Mouse (Mus musculus) myocyte (in vitro differentiated cells): ENCODE measurements around the gene Hspb8. TPM values are rescaled to one million over a fixed set of nuclear protein-coding genes. Genes with fewer than 3 reads are reported as not detected.

Experiments
- H3K27me3 ChIP-seq: one replicate; pipeline ENCODE4 v1.6.1; 2011; ENCODE audit not compliant: control insufficient read depth, insufficient read depth, insufficient read length
- H3K36me3 ChIP-seq: one replicate; pipeline ENCODE4 v1.6.1; 2011; ENCODE audit not compliant: control insufficient read depth, insufficient read depth
- H3K4me2 ChIP-seq: one replicate; pipeline ENCODE4 v1.6.1; 2011; ENCODE audit warnings: low read depth, control low read depth
- H3K4me3 ChIP-seq: one replicate; pipeline ENCODE4 v1.5.1; 2011; ENCODE audit warnings: mild to moderate bottlenecking, control low read depth, moderate library complexity
- H3K79me2 ChIP-seq: one replicate; pipeline ENCODE4 v1.6.1; 2011; ENCODE audit not compliant: control insufficient read depth, insufficient read depth
- H3ac ChIP-seq: one replicate; pipeline ENCODE4 v1.6.1; 2011; ENCODE audit not compliant: control insufficient read depth, insufficient read length
- CEBPB ChIP-seq: IDR thresholded peaks from 2 replicates; pipeline ENCODE4 v1.6.1; 2011; ENCODE audit warnings: mild to moderate bottlenecking, moderate library complexity; ENCODE audit not compliant: poor library complexity, insufficient read depth, severe bottlenecking
- E2F4 ChIP-seq: IDR thresholded peaks from one replicate; pipeline ENCODE4 v1.6.1; 2011; ENCODE audit warnings: mild to moderate bottlenecking, control low read depth, moderate library complexity; ENCODE audit not compliant: insufficient read depth
- MAX ChIP-seq: IDR thresholded peaks from one replicate; pipeline ENCODE4 v1.6.1; 2011; ENCODE audit warnings: low read depth, mild to moderate bottlenecking, control low read depth
- MYOD1 ChIP-seq, 3 experiments: IDR thresholded peaks; one replicate each; pipeline ENCODE4 v1.6.1; 2011; ENCODE audit warnings: control low read depth in 2 of 3, low read depth in 2 of 3, mild to moderate bottlenecking in 2 of 3, moderate library complexity in 1 of 3; ENCODE audit not compliant: insufficient read length in 2 of 3, control insufficient read depth in 1 of 3
- MYOG ChIP-seq, 3 experiments: IDR thresholded peaks; one replicate each; pipeline ENCODE4 v1.6.1; 2011; ENCODE audit warnings: control low read depth in 2 of 3, low read depth in 2 of 3, mild to moderate bottlenecking in 2 of 3; ENCODE audit not compliant: insufficient read length in 2 of 3, control insufficient read depth in 1 of 3, insufficient read depth in 1 of 3
- POLR2A ChIP-seq: IDR thresholded peaks from one replicate; pipeline ENCODE4 v1.6.1; 2011; ENCODE audit warnings: low read depth, mild to moderate bottlenecking, control low read depth, moderate library complexity; ENCODE audit not compliant: insufficient read length
- POLR2AphosphoS2 ChIP-seq: IDR thresholded peaks from one replicate; pipeline ENCODE4 v1.6.1; 2011; ENCODE audit warnings: low read depth, control low read depth; ENCODE audit not compliant: insufficient read length
- REST ChIP-seq: IDR thresholded peaks from one replicate; pipeline ENCODE4 v1.6.1; 2011; ENCODE audit warnings: mild to moderate bottlenecking, control low read depth, moderate library complexity; ENCODE audit not compliant: insufficient read depth, insufficient read length
- SRF ChIP-seq: IDR thresholded peaks from one replicate; pipeline ENCODE4 v1.6.1; 2011; ENCODE audit warnings: low read depth; ENCODE audit not compliant: control insufficient read depth, insufficient read length
- TCF12 ChIP-seq: IDR thresholded peaks from one replicate; pipeline ENCODE4 v1.6.1; 2011; ENCODE audit warnings: mild to moderate bottlenecking, control low read depth; ENCODE audit not compliant: poor library complexity, insufficient read depth, severe bottlenecking
- TCF3 ChIP-seq: IDR thresholded peaks from one replicate; pipeline ENCODE4 v1.6.1; 2011; ENCODE audit warnings: low read depth, control low read depth; ENCODE audit not compliant: insufficient read length
- USF1 ChIP-seq: IDR thresholded peaks from one replicate; pipeline ENCODE4 v1.6.1; 2011; ENCODE audit warnings: low read depth, mild to moderate bottlenecking, control low read depth, moderate library complexity
- polyA plus RNA-seq: library from polyadenylated mRNA; unstranded; fragments of >200 nt; fragmentation: generic; extraction: Trizol; gene quantifications from one replicate; pipeline ENCODE4 v1.2.1, GENCODE M21; 2012; ENCODE audit warnings: missing spikeins

Gene Hspb8
- polyA plus RNA-seq, 1 experiment, result 138 TPM

GRCm38 (mm10) chr5:116416208-116416607 is 6.5 kb downstream of the Hspb8 start:
- Histone ChIP-seq H3K27me3 (no peaks in the 10 kb centered on the region), H3K79me2 (peaks cover 45% of the 10 kb centered on the region), H3K4me3 (no peak overlapping the region), H3K36me3 (peaks cover 18% of the 10 kb centered on the region), H3K4me2 (no peak overlapping the region), H3ac (no peak overlapping the region)
- no peak for TF ChIP-seq SRF
- TF ChIP-seq REST, result no peak
- TF ChIP-seq MYOD1 (IDR thresholded peaks at IDR 0.05; ENCODE audit: control insufficient read depth in 1 of 3, insufficient read length in 2 of 3, low read depth in 2 of 3), result no peak
- TF ChIP-seq POLR2A, result no peak
- TF ChIP-seq MYOG (IDR thresholded peaks at IDR 0.05; ENCODE audit: control insufficient read depth in 1 of 3, insufficient read depth in 1 of 3, insufficient read length in 2 of 3, low read depth in 2 of 3), result no peak
- TF ChIP-seq POLR2AphosphoS2, result no peak
- TF ChIP-seq E2F4, result no peak
- TF ChIP-seq TCF12, result no peak
- TF ChIP-seq TCF3, result no peak

GRCm38 (mm10) chr5:116409689-116410590 is 12.7 kb downstream of the Hspb8 start:
- Histone ChIP-seq H3K4me2 (no peak overlapping the region), H3K27me3 (no peaks in the 10 kb centered on the region), H3K36me3 (peaks cover 20% of the 10 kb centered on the region), H3K4me3 (no peak overlapping the region), H3ac (no peak overlapping the region), H3K79me2 (no peaks in the 10 kb centered on the region)
- TF ChIP-seq SRF, result no peak
- no peak for TF ChIP-seq MYOD1 (IDR thresholded peaks at IDR 0.05; ENCODE audit: control insufficient read depth in 1 of 3, insufficient read length in 2 of 3, low read depth in 2 of 3)
- TF ChIP-seq TCF12, result no peak
- TF ChIP-seq POLR2AphosphoS2, result no peak
- no peak for TF ChIP-seq REST
- TF ChIP-seq TCF3, result no peak
- no peak for TF ChIP-seq CEBPB
- no peak for TF ChIP-seq MYOG (IDR thresholded peaks at IDR 0.05; ENCODE audit: control insufficient read depth in 1 of 3, insufficient read depth in 1 of 3, insufficient read length in 2 of 3, low read depth in 2 of 3)
- TF ChIP-seq MAX, result no peak
- TF ChIP-seq USF1, result no peak
- TF ChIP-seq E2F4, result no peak
- TF ChIP-seq POLR2A, result no peak

- peaks cover 17% of the 10 kb centered on the region for H3K36me3 ChIP-seq
- no peak overlapping the region for H3ac ChIP-seq
- H3K4me3 ChIP-seq, result no peak overlapping the region
- H3K27me3 ChIP-seq, result no peaks in the 10 kb centered on the region
- no peak overlapping the region for H3K4me2 ChIP-seq
- TF ChIP-seq CEBPB (no peak), E2F4 (no peak), TCF12 (no peak), REST (no peak), TCF3 (no peak), SRF (no peak), USF1 (no peak), MYOG (IDR thresholded peaks at IDR 0.05; ENCODE audit: control insufficient read depth in 1 of 3, insufficient read depth in 1 of 3, insufficient read length in 2 of 3, low read depth in 2 of 3) (no peak), POLR2AphosphoS2 (no peak)
- no peaks in the 10 kb centered on the region for H3K79me2 ChIP-seq
Measured at GRCm38 (mm10) chr5:116408965-116409364, 13.7 kb downstream of the Hspb8 start.

GRCm38 (mm10) chr5:116407936-116408335 is 14.7 kb downstream of the Hspb8 start:
- Histone ChIP-seq H3K4me2 (no peak overlapping the region), H3ac (no peak overlapping the region), H3K4me3 (no peak overlapping the region), H3K36me3 (peaks cover 13% of the 10 kb centered on the region), H3K27me3 (no peaks in the 10 kb centered on the region), H3K79me2 (no peaks in the 10 kb centered on the region)
- TF ChIP-seq CEBPB (0 out of 2 replicates have a peak, but pooled peaks have one; percentile 22), MYOD1 (IDR thresholded peaks at IDR 0.05; ENCODE audit: control insufficient read depth in 1 of 3, insufficient read length in 2 of 3, low read depth in 2 of 3) (no peak)

- no peak overlapping the region for H3ac ChIP-seq
- peaks cover 9% of the 10 kb centered on the region for H3K36me3 ChIP-seq
- TF ChIP-seq E2F4 (no peak), USF1 (no peak), POLR2A (no peak), TCF12 (no peak), MAX (no peak), TCF3 (no peak), REST (no peak), CEBPB (no peak), MYOG (IDR thresholded peaks at IDR 0.05; ENCODE audit: control insufficient read depth in 1 of 3, insufficient read depth in 1 of 3, insufficient read length in 2 of 3, low read depth in 2 of 3) (no peak), MYOD1 (IDR thresholded peaks at IDR 0.05; ENCODE audit: control insufficient read depth in 1 of 3, insufficient read length in 2 of 3, low read depth in 2 of 3) (no peak), POLR2AphosphoS2 (no peak)
- no peak overlapping the region for H3K4me3 ChIP-seq
- H3K79me2 ChIP-seq, result no peaks in the 10 kb centered on the region
- no peaks in the 10 kb centered on the region for H3K27me3 ChIP-seq
- H3K4me2 ChIP-seq, result peak overlapping the region; percentile 12
Measured at GRCm38 (mm10) chr5:116407321-116407720, 15.3 kb downstream of the Hspb8 start.
